Mouse (Mus musculus): ENCODE results near the gene Snx5. TPM values are rescaled to one million over a fixed set of nuclear protein-coding genes. Genes with fewer than 3 reads are reported as not detected.

Snx5 gene
- polyA plus RNA-seq, 1 experiment from 2014 or later: 147 TPM

- no peak for ATAC-seq
- H3K27ac ChIP-seq (ENCODE audit: low read length): no peak overlapping the region
- H3K27me3 ChIP-seq (replicated peaks; ENCODE audit: control insufficient read depth, insufficient read depth, low read length): no peaks in the 10 kb centered on the region
- no peak overlapping the region for H3K9ac ChIP-seq (ENCODE audit: low read depth, low read length)
- WGBS: 72% methylated on average over 11 of the region's 11 CpGs
- H3K4me2 ChIP-seq (ENCODE audit: low read depth, low read length): no peak overlapping the region
- no peaks in the 10 kb centered on the region for H3K4me1 ChIP-seq (ENCODE audit: control insufficient read depth, insufficient read depth, low read length)
- H3K9me3 ChIP-seq (ENCODE audit: control insufficient read depth, low read length): no peaks in the 10 kb centered on the region
- H3K36me3 ChIP-seq (ENCODE audit: control insufficient read depth, insufficient read depth, low read length): no peaks in the 10 kb centered on the region
- no peak overlapping the region for H3K4me3 ChIP-seq (ENCODE audit: low read length)
Measured at GRCm38 (mm10) chr2:144291600-144292305, 21.0 kb upstream of the Snx5 start.

- Histone ChIP-seq H3K4me2 (ENCODE audit: low read depth, low read length) (no peak overlapping the region), H3K9ac (ENCODE audit: low read depth, low read length) (no peak overlapping the region), H3K9me3 (ENCODE audit: control insufficient read depth, low read length) (no peaks in the 10 kb centered on the region), H3K4me3 (ENCODE audit: low read length) (no peak overlapping the region), H3K27me3 (replicated peaks; ENCODE audit: control insufficient read depth, insufficient read depth, low read length) (no peaks in the 10 kb centered on the region), H3K4me1 (ENCODE audit: control insufficient read depth, insufficient read depth, low read length) (no peaks in the 10 kb centered on the region), H3K36me3 (ENCODE audit: control insufficient read depth, insufficient read depth, low read length) (no peaks in the 10 kb centered on the region), H3K27ac (ENCODE audit: low read length) (no peak overlapping the region)
- WGBS: 86% methylated on average over 7 of the region's 7 CpGs
- ATAC-seq: no peak
Measured at GRCm38 (mm10) chr2:144290321-144290720, 19.6 kb upstream of the Snx5 start.

- peaks cover 5% of the 10 kb centered on the region for H3K36me3 ChIP-seq (ENCODE audit: control insufficient read depth, insufficient read depth, low read length)
- no peak for ATAC-seq
- H3K9ac ChIP-seq (ENCODE audit: low read depth, low read length): no peak overlapping the region
- no peaks in the 10 kb centered on the region for H3K9me3 ChIP-seq (ENCODE audit: control insufficient read depth, low read length)
- WGBS: 61% methylated on average over 3 of the region's 3 CpGs
- H3K4me3 ChIP-seq (ENCODE audit: low read length): no peak overlapping the region
- H3K4me1 ChIP-seq (ENCODE audit: control insufficient read depth, insufficient read depth, low read length): no peaks in the 10 kb centered on the region; the same call in 1 of the 2 replicates
- H3K27me3 ChIP-seq (replicated peaks; ENCODE audit: control insufficient read depth, insufficient read depth, low read length): no peaks in the 10 kb centered on the region
- H3K4me2 ChIP-seq (ENCODE audit: low read depth, low read length): no peak overlapping the region
- no peak overlapping the region for H3K27ac ChIP-seq (ENCODE audit: low read length)
Measured at GRCm38 (mm10) chr2:144281417-144281816, 10.7 kb upstream of the Snx5 start.

GRCm38 (mm10) chr2:144280568-144280967 is 9.9 kb upstream of the Snx5 start:
- ATAC-seq: no peak
- Histone ChIP-seq H3K9me3 (ENCODE audit: control insufficient read depth, low read length) (no peaks in the 10 kb centered on the region), H3K27me3 (replicated peaks; ENCODE audit: control insufficient read depth, insufficient read depth, low read length) (no peaks in the 10 kb centered on the region), H3K4me2 (ENCODE audit: low read depth, low read length) (no peak overlapping the region), H3K27ac (ENCODE audit: low read length) (no peak overlapping the region), H3K9ac (ENCODE audit: low read depth, low read length) (no peak overlapping the region), H3K4me3 (ENCODE audit: low read length) (no peak overlapping the region), H3K4me1 (ENCODE audit: control insufficient read depth, insufficient read depth, low read length) (no peaks in the 10 kb centered on the region; the same call in 1 of the 2 replicates), H3K36me3 (ENCODE audit: control insufficient read depth, insufficient read depth, low read length) (peaks cover 7% of the 10 kb centered on the region)
- WGBS: 80% methylated on average over 3 of the region's 3 CpGs

- H3K27ac ChIP-seq (ENCODE audit: low read length): no peak overlapping the region
- no peak overlapping the region for H3K9ac ChIP-seq (ENCODE audit: low read depth, low read length)
- WGBS: 74% methylated on average over 5 of the region's 5 CpGs
- peak; percentile 54 for ATAC-seq
- peaks cover 7% of the 10 kb centered on the region for H3K36me3 ChIP-seq (ENCODE audit: control insufficient read depth, insufficient read depth, low read length)
- H3K9me3 ChIP-seq (ENCODE audit: control insufficient read depth, low read length): no peaks in the 10 kb centered on the region
- peaks cover 5% of the 10 kb centered on the region for H3K4me1 ChIP-seq (ENCODE audit: control insufficient read depth, insufficient read depth, low read length)
- no peak overlapping the region for H3K4me3 ChIP-seq (ENCODE audit: low read length)
- H3K4me2 ChIP-seq (ENCODE audit: low read depth, low read length): no peak overlapping the region
- no peaks in the 10 kb centered on the region for H3K27me3 ChIP-seq (replicated peaks; ENCODE audit: control insufficient read depth, insufficient read depth, low read length)
Measured at GRCm38 (mm10) chr2:144279742-144280141, 9.0 kb upstream of the Snx5 start.

GRCm38 (mm10) chr2:144276885-144277284 is 6.2 kb upstream of the Snx5 start:
- no peak for ATAC-seq
- 84% methylated on average over 3 of the region's 3 CpGs for WGBS
- Histone ChIP-seq H3K9ac (ENCODE audit: low read depth, low read length) (no peak overlapping the region), H3K4me1 (ENCODE audit: control insufficient read depth, insufficient read depth, low read length) (peaks cover 14% of the 10 kb centered on the region), H3K27me3 (replicated peaks; ENCODE audit: control insufficient read depth, insufficient read depth, low read length) (no peaks in the 10 kb centered on the region), H3K27ac (ENCODE audit: low read length) (no peak overlapping the region), H3K4me2 (ENCODE audit: low read depth, low read length) (no peak overlapping the region), H3K36me3 (ENCODE audit: control insufficient read depth, insufficient read depth, low read length) (peaks cover 7% of the 10 kb centered on the region), H3K9me3 (ENCODE audit: control insufficient read depth, low read length) (no peaks in the 10 kb centered on the region), H3K4me3 (ENCODE audit: low read length) (no peak overlapping the region)

- no peak for ATAC-seq
- H3K4me1 ChIP-seq (ENCODE audit: control insufficient read depth, insufficient read depth, low read length): peaks cover 14% of the 10 kb centered on the region
- H3K4me2 ChIP-seq (ENCODE audit: low read depth, low read length): peak overlapping the region; percentile 26; the same call in 1 of the 2 replicates
- H3K4me3 ChIP-seq (ENCODE audit: low read length): no peak overlapping the region
- H3K27me3 ChIP-seq (replicated peaks; ENCODE audit: control insufficient read depth, insufficient read depth, low read length): no peaks in the 10 kb centered on the region
- no peaks in the 10 kb centered on the region for H3K9me3 ChIP-seq (ENCODE audit: control insufficient read depth, low read length)
- H3K27ac ChIP-seq (ENCODE audit: low read length): peak overlapping the region; percentile 52; the same call in 1 of the 2 replicates
- peak overlapping the region; percentile 47; the same call in 1 of the 2 replicates for H3K9ac ChIP-seq (ENCODE audit: low read depth, low read length)
- H3K36me3 ChIP-seq (ENCODE audit: control insufficient read depth, insufficient read depth, low read length): peaks cover 7% of the 10 kb centered on the region
- WGBS: 30% methylated on average over 8 of the region's 8 CpGs
Measured at GRCm38 (mm10) chr2:144274741-144275140, 4.0 kb upstream of the Snx5 start.

GRCm38 (mm10) chr2:144272088-144272487 is 1.4 kb upstream of the Snx5 start:
- Histone ChIP-seq H3K36me3 (ENCODE audit: control insufficient read depth, insufficient read depth, low read length) (peaks cover 3% of the 10 kb centered on the region; the same call in 1 of the 2 replicates), H3K4me1 (ENCODE audit: control insufficient read depth, insufficient read depth, low read length) (peaks cover 14% of the 10 kb centered on the region), H3K9me3 (ENCODE audit: control insufficient read depth, low read length) (no peaks in the 10 kb centered on the region), H3K27me3 (replicated peaks; ENCODE audit: control insufficient read depth, insufficient read depth, low read length) (no peaks in the 10 kb centered on the region), H3K27ac (ENCODE audit: low read length) (no peak overlapping the region), H3K9ac (ENCODE audit: low read depth, low read length) (peak overlapping the region; percentile 2; the same call in 1 of the 2 replicates), H3K4me3 (ENCODE audit: low read length) (no peak overlapping the region), H3K4me2 (ENCODE audit: low read depth, low read length) (no peak overlapping the region)
- no peak for ATAC-seq
- 87% methylated on average over 12 of the region's 12 CpGs for WGBS

GRCm38 (mm10) chr2:144269679-144270475 is 829 bp downstream of the Snx5 start:
- peak overlapping the region; percentile 99 for H3K9ac ChIP-seq (ENCODE audit: low read depth, low read length)
- peak overlapping the region; percentile 64 for H3K4me2 ChIP-seq (ENCODE audit: low read depth, low read length)
- H3K27me3 ChIP-seq (replicated peaks; ENCODE audit: control insufficient read depth, insufficient read depth, low read length): no peaks in the 10 kb centered on the region
- no peaks in the 10 kb centered on the region for H3K9me3 ChIP-seq (ENCODE audit: control insufficient read depth, low read length)
- no peak; the same call in 1 of the 2 replicates for ATAC-seq
- no peaks in the 10 kb centered on the region for H3K36me3 ChIP-seq (ENCODE audit: control insufficient read depth, insufficient read depth, low read length)
- peak overlapping the region; percentile 93 for H3K4me3 ChIP-seq (ENCODE audit: low read length)
- peaks cover 20% of the 10 kb centered on the region for H3K4me1 ChIP-seq (ENCODE audit: control insufficient read depth, insufficient read depth, low read length)
- under 1% methylated on average over 32 of the region's 33 CpGs for WGBS
- H3K27ac ChIP-seq (ENCODE audit: low read length): peak overlapping the region; percentile 98
